Mouse (Mus musculus) forebrain, embryonic 12.5 days (tissue): ENCODE data around the gene C2cd3. TPM values are rescaled to one million over a fixed set of nuclear protein-coding genes. Genes with fewer than 3 reads are reported as not detected.
"Not testable (repeated sequence)": the region's sequence is repeated elsewhere in the genome, so short reads cannot be mapped to it uniquely, and the experiment has no call there.

ENCODE experiments used
- ATAC-seq: fragments of 200-750 bp; cut with Nextera tagmentation; 2 replicates; pipeline ENCODE4 v1.8.0; 2017; ENCODE audit warnings: moderate TSS enrichment; ENCODE audit not compliant: low FRiP score
- H3K27ac ChIP-seq: fragments of 300-500 bp; sonication (generic); 2 replicates; pipeline ENCODE4 v1.5.1; 2016; ENCODE audit warnings: mild to moderate bottlenecking
- H3K27me3 ChIP-seq: fragments of 300-500 bp; sonication (generic); 2 replicates; pipeline ENCODE4 v1.6.1; 2016; ENCODE audit warnings: mild to moderate bottlenecking
- H3K36me3 ChIP-seq: fragments of 300-500 bp; sonication (generic); replicated peaks from 2 replicates; pipeline ENCODE4 v1.6.1; 2016; ENCODE audit warnings: mild to moderate bottlenecking
- H3K4me1 ChIP-seq: fragments of 300-500 bp; sonication (generic); 2 replicates; pipeline ENCODE4 v1.6.1; 2016
- H3K4me2 ChIP-seq: fragments of 300-500 bp; sonication (generic); 2 replicates; pipeline ENCODE4 v1.6.1; 2016; ENCODE audit warnings: mild to moderate bottlenecking, moderate library complexity
- H3K4me3 ChIP-seq: fragments of 300-500 bp; sonication (generic); replicated peaks from 2 replicates; pipeline ENCODE4 v1.5.1; 2016; ENCODE audit warnings: mild to moderate bottlenecking
- H3K9ac ChIP-seq: fragments of 300-500 bp; sonication (generic); 2 replicates; pipeline ENCODE4 v1.6.1; 2016; ENCODE audit warnings: mild to moderate bottlenecking
- H3K9me3 ChIP-seq: fragments of 300-500 bp; sonication (generic); 2 replicates; pipeline ENCODE4 v1.6.1; 2016
- WGBS: fragments of 180-500 bp; shearing (Covaris S2); methylation state at CpG from one replicate; pipeline ENCODE4 v1.1.7; 2016; 5-methylcytosine and 5-hydroxymethylcytosine counted together
- polyA plus RNA-seq: library from polyadenylated mRNA; unstranded; fragments of >200 nt; fragmentation: Nextera tagmentation; extraction: Ambion mirVana; gene quantifications from 2 replicates; pipeline ENCODE4 v1.2.1, GENCODE M21; 2016

C2cd3 gene
- polyA plus RNA-seq, 1 experiment from 2014 or later = 44.3 TPM

DNA sequence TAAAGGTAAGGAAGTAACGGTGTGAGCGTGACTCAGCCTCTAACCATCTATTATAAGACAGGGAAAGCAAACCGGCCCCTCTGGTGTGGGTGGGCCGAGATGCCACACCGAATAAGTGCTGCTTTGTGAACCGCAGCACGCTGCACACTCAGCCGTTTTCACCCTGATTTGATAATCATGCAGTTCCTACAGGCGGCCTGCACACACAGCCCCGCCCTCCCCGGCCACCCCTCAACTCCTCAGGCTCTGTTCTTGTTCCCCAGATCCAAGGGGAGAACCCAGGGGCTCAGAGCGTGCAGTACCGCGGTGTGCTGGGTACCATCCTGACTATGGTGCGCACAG is 107.8 kb downstream of the C2cd3 start:
- Histone ChIP-seq H3K4me2 (no peak overlapping the region), H3K9me3 (no peaks in the 10 kb centered on the region), H3K9ac (no peak overlapping the region), H3K27me3 (no peaks in the 10 kb centered on the region), H3K4me1 (no peaks in the 10 kb centered on the region), H3K27ac (no peak overlapping the region), H3K4me3 (no peak overlapping the region), H3K36me3 (no peaks in the 10 kb centered on the region)
- WGBS = 81% methylated on average over 15 of the region's 15 CpGs
- ATAC-seq = no peak

DNA sequence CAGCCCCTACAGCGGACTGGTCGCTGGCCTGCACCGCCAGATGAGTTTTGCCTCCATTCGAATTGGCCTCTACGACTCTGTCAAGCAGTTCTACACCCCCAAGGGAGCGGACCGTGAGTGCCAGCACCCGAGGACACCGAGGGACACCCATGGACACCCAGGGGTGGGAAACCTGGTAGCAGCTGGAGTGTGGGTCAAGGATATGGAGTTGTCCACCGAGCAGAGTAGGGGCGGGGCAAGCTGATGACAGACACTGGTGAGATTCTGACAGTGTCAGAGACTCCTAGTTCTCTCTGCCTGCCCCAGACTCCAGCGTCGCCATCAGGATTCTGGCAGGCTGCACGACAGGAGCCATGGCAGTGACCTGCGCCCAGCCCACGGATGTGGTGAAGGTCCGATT is 108.1 kb downstream of the C2cd3 start:
- Histone ChIP-seq H3K36me3 (no peaks in the 10 kb centered on the region), H3K27me3 (no peaks in the 10 kb centered on the region), H3K9me3 (no peaks in the 10 kb centered on the region), H3K9ac (no peak overlapping the region), H3K27ac (no peak overlapping the region), H3K4me3 (no peak overlapping the region), H3K4me1 (no peaks in the 10 kb centered on the region), H3K4me2 (no peak overlapping the region)
- 86% methylated on average over 17 of the region's 17 CpGs for WGBS
- ATAC-seq = no peak

DNA sequence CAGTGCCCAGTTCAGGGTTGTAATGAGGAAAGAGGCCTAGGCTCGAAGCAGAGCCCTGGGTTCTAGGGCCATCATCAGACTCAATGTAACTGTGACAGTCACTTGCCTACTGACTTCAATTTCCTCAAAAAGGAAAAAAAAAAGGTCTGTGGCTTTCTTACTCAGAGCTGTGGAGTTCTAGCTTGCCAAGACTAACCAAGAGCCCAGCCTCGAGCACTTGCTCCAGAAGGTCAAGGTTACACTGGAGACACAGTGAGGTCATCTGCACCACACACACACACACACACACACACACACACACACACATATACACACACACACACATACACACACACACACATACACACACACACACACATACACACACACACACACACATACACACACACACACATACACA is 110.0 kb downstream of the C2cd3 start:
- H3K9me3 ChIP-seq, H3K4me1 ChIP-seq, ATAC-seq, H3K9ac ChIP-seq, H3K36me3 ChIP-seq, H3K27ac ChIP-seq, H3K27me3 ChIP-seq, H3K4me2 ChIP-seq, H3K4me3 ChIP-seq: not testable (repeated sequence)
- WGBS = 84% methylated on average over 2 of the region's 2 CpGs

DNA sequence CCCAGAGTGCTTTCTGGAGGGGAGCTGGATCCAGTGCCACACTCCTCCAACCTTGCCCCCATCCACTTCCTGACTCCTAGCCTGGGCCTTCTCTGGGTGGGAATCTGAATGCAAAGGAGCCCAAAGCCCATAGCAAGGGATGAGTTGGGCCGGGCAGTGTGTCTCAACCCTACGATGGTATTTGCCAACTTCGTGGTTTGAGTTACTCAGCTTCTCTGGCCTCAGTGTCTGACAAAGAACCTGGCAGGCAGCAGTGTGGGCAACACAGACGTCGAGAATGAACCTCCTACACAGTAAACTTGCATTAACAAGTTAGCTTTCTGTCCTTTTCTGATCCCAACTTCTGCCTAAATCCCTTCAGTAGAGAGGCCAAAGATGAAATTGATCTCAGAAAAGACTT is 112.5 kb downstream of the C2cd3 start:
- Histone ChIP-seq H3K4me1 (peaks cover 4% of the 10 kb centered on the region; the same call in 1 of the 2 replicates), H3K4me2 (no peak overlapping the region), H3K9ac (no peak overlapping the region), H3K27me3 (no peaks in the 10 kb centered on the region), H3K4me3 (no peak overlapping the region), H3K27ac (no peak overlapping the region), H3K36me3 (no peaks in the 10 kb centered on the region), H3K9me3 (no peaks in the 10 kb centered on the region)
- ATAC-seq = no peak
- WGBS = 87% methylated on average over 5 of the region's 5 CpGs

GRCm38 (mm10) chr7:100487301-100487700 is 115.3 kb downstream of the C2cd3 start:
- Histone ChIP-seq H3K27ac (no peak overlapping the region), H3K36me3 (no peaks in the 10 kb centered on the region), H3K4me2 (no peak overlapping the region), H3K4me3 (no peak overlapping the region), H3K4me1 (peaks cover 4% of the 10 kb centered on the region; the same call in 1 of the 2 replicates), H3K9ac (no peak overlapping the region), H3K9me3 (no peaks in the 10 kb centered on the region), H3K27me3 (peaks cover 7% of the 10 kb centered on the region; the same call in 1 of the 2 replicates)
- ATAC-seq = no peak
- WGBS = 83% methylated on average over 2 of the region's 2 CpGs

DNA sequence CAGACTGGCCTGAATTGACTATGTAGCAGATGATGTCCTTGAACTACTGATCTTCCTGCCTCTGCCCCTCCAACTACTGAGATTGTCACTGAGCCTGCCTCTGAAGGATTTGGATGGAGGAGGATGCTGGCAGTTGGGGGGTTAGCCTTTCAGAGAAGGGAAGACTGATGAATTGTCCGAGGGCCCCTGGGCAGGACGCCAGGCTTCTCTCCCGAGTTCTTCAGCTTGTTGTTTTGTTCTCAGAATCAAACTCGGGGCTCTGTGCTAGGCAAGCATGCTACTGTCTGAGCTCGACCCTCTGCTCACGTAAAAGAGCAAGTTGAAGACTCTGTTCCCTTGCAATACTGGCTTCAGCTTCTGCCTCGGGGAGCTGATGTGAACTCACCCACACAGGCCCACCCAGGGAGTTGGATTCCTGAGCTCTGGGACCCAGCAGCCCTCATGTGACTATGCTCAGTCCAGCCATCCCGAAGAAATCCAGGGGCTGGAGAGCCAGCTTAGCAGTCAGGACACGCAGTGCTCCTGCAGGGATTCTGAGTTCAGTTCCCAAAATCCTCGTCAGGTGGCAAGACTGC is 116.5 kb downstream of the C2cd3 start:
- Histone ChIP-seq H3K9me3 (no peaks in the 10 kb centered on the region), H3K4me2 (0 out of 2 replicates have a peak overlapping the region, but pooled peaks have one; percentile 6), H3K27ac (peak overlapping the region; percentile 68; the same call in 1 of the 2 replicates), H3K9ac (no peak overlapping the region), H3K4me1 (peaks cover 17% of the 10 kb centered on the region), H3K27me3 (peaks cover 18% of the 10 kb centered on the region), H3K4me3 (no peak overlapping the region), H3K36me3 (no peaks in the 10 kb centered on the region)
- 28% methylated on average over 10 of the region's 10 CpGs for WGBS
- peak; percentile 34; the same call in 1 of the 2 replicates for ATAC-seq

GRCm38 (mm10) chr7:100492391-100493116 is 120.5 kb downstream of the C2cd3 start:
- WGBS = under 1% methylated on average over 34 of the region's 36 CpGs
- H3K27ac ChIP-seq = 0 out of 2 replicates have a peak overlapping the region, but pooled peaks have one; percentile 13

DNA sequence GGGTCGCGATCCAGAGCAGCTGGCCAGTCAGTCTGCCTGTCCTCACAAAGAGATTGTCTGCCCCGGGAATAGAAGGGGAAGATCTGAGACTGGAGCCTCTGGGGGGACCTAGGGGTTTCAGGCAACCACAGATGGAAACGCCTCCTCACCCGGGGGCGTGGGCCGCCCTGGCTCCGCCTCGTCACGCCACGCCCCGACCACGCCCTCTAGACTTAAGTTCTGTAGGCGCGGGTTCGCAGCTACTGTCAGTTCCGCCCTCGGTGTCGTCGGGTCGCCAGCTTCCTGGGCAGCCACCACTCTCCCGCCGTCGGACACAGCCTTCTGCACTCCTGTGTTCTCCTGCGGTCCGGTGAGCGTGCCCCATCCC is 121.1 kb downstream of the C2cd3 start, which contains the start of gene Ucp2:
Ucp2 (plus strand) TSS at position 221 of the 367 bp plus-strand sequence.
- Histone ChIP-seq H3K4me1 (peaks cover 41% of the 10 kb centered on the region), H3K9ac (peak within 1 kb of the TSS; percentile 54), H3K27me3 (peaks cover 26% of the 10 kb centered on the region), H3K36me3 (peaks cover 7% of the 10 kb centered on the region; the same call in 1 of the 2 replicates), H3K4me2 (peak within 1 kb of the TSS; percentile 85), H3K27ac (peak within 1 kb of the TSS; percentile 13; the same call in 1 of the 2 replicates), H3K9me3 (no peaks in the 10 kb centered on the region), H3K4me3 (peak within 1 kb of the TSS; percentile 47)
- WGBS = 1% methylated on average over 27 of the region's 27 CpGs
- ATAC-seq = peak; percentile 37

More at GRCm38 (mm10) chr7:100492391-100493116, 120.5 kb downstream of the C2cd3 start:
- H3K4me1 ChIP-seq = peaks cover 41% of the 10 kb centered on the region
- H3K4me3 ChIP-seq = peak overlapping the region; percentile 47
- H3K27me3 ChIP-seq = peaks cover 26% of the 10 kb centered on the region
- ATAC-seq = 0 out of 2 replicates have a peak, but pooled peaks have one; percentile 24
- peaks cover 1% of the 10 kb centered on the region; the same call in 1 of the 2 replicates for H3K36me3 ChIP-seq
- no peaks in the 10 kb centered on the region for H3K9me3 ChIP-seq
- peak overlapping the region; percentile 54 for H3K9ac ChIP-seq
- peak overlapping the region; percentile 85 for H3K4me2 ChIP-seq

- Histone ChIP-seq H3K4me3 (peak overlapping the region; percentile 47), H3K27me3 (peaks cover 26% of the 10 kb centered on the region), H3K36me3 (peaks cover 7% of the 10 kb centered on the region; the same call in 1 of the 2 replicates), H3K27ac (peak overlapping the region; percentile 13; the same call in 1 of the 2 replicates), H3K4me2 (peak overlapping the region; percentile 85), H3K9me3 (no peaks in the 10 kb centered on the region), H3K9ac (peak overlapping the region; percentile 54), H3K4me1 (peaks cover 39% of the 10 kb centered on the region)
- 41% methylated on average over 19 of the region's 19 CpGs for WGBS
- no peak for ATAC-seq
Observed at GRCm38 (mm10) chr7:100493484-100494414, 121.7 kb downstream of the C2cd3 start.

GRCm38 (mm10) chr7:100494415-100494831 is 122.4 kb downstream of the C2cd3 start:
- no peak for ATAC-seq
- H3K4me3 ChIP-seq = peak overlapping the region; percentile 47
- peaks cover 38% of the 10 kb centered on the region for H3K4me1 ChIP-seq
- no peaks in the 10 kb centered on the region for H3K9me3 ChIP-seq
- peak overlapping the region; percentile 85 for H3K4me2 ChIP-seq
- WGBS = 91% methylated on average over 7 of the region's 7 CpGs
- no peak overlapping the region for H3K9ac ChIP-seq
- H3K27me3 ChIP-seq = peaks cover 26% of the 10 kb centered on the region
- H3K27ac ChIP-seq = no peak overlapping the region; the same call in 1 of the 2 replicates
- peaks cover 7% of the 10 kb centered on the region; the same call in 1 of the 2 replicates for H3K36me3 ChIP-seq

- 39% methylated on average over 8 of the region's 8 CpGs for WGBS
- no peak for ATAC-seq
- H3K27ac ChIP-seq = peak overlapping the region; percentile 54
- H3K4me3 ChIP-seq = no peak overlapping the region
- peaks cover 38% of the 10 kb centered on the region for H3K4me1 ChIP-seq
- H3K9me3 ChIP-seq = no peaks in the 10 kb centered on the region
- peaks cover 11% of the 10 kb centered on the region; the same call in 1 of the 2 replicates for H3K36me3 ChIP-seq
- peaks cover 26% of the 10 kb centered on the region for H3K27me3 ChIP-seq
- peak overlapping the region; percentile 31; the same call in 1 of the 2 replicates for H3K4me2 ChIP-seq
- H3K9ac ChIP-seq = no peak overlapping the region
Observed at GRCm38 (mm10) chr7:100495042-100495441, 123.0 kb downstream of the C2cd3 start.
